Mouse (Mus musculus): ENCODE results near the gene Vmn1r196.
"Not testable (repeated sequence)": the region's sequence is repeated elsewhere in the genome, so short reads cannot be mapped to it uniquely, and the experiment has no call there.

The Vmn1r196 gene

DNA sequence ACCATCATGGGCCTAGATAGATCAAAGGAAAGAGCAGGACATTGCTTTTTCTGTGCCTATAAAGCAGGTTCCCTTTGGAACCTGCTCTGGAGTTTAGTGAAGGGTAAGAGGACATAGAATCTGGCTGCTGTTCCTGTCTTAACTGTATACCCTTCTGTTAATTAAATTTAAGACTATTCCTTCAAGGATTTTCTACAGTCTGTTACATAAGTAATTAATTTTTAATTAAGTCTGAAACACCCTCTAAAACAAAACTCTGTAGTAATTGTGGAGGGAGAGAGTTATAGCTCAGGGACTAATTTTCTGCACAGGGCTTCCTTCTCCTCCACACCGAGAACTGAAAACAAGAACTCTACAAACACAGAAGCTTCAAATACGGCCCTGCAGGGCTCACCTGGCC, at the start of gene Vmn1r196:
TSS of gene Vmn1r196 (plus strand) at position 301 of the 400 bp plus-strand sequence.
- no peak for DNase-seq (ENCODE audit: low read depth)

DNA sequence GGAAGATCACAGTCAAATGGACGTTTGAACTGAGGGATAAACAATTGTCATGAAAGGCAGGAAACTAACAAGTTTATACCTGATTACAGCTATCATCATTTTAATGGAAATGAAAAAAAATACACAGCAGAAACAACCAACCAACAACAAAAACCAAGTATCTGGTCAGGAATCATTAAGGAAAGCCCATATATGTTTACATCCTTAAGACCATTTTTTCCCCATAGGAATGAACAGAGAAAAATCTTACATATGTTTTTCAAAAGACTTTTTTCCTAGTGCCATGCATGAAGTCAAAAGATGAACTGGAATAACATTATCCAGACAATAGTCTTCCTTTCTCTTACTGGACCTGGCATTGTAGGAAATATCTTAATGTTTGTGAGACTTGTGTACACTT, 45.8 kb upstream of the Vmn1r196 start, which contains the start of gene Vmn1r194:
TSS of gene Vmn1r194 (plus strand) at position 301 of the 400 bp plus-strand sequence.
- DNase-seq (ENCODE audit: low read depth) = no peak

DNA sequence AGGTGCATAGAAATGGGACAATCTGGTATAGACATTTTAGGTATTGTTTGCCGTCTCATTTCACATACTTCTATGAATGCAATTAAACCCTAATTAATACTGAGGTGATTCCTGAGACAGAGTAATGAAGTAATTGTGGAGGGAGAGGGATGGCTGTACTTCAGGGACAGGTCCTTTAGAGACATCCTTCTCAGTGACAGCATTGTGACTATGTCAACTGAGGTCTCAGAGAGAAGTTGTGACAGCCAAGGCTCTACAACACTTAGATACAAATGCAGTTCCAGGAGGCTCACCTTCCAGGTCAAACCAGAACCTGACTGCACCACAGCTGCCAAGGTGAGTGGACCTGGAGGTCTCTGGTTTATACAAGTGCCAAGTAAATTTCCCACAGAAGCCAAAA, 19.5 kb upstream of the Vmn1r196 start, which contains the start of gene Vmn1r195:
TSS of gene Vmn1r195 (plus strand) at position 301 of the 400 bp plus-strand sequence.
- DNase-seq (ENCODE audit: low read depth) = not testable (repeated sequence)

DNA sequence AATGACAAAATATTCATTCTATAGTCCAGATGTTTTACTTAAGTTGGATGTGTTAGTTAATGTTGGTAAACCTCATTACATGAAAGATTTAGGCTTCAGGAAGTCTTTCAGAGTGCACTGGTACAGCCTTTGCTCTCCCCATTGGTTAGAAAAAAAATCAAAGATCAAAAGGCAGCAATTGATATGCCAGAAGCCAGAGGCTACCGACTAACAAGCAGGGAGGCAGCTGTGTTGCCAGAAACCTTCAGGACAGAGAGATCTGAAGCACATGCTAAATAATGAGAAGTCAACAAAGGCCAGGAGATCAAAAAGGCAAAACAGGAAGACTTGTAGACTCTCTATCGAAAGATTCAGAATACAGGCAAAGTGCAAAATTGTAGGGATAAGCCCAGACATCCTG, 18.0 kb upstream of the Vmn1r196 start:
- DNase-seq (ENCODE audit: low read depth) = no peak

DNA sequence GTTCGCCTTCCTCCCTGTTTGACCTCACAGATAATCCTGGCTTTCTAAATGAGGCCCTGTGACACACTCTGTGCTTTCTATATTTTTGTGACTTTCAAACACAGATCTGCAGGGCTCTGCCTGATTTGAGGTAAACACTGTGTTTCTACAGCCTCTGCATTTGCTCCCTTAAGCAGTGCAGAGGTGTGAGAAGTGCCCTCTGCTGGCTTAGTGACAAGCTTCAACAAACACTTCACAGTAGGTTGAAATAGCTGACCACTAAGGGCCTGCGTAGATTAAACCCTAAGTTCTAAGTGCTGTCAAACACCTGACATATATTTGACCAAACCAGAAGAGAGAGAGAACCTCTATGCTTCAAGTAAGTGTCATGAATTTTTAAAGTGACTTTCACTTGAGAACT, 5.1 kb upstream of the Vmn1r196 start:
- no peak for DNase-seq (ENCODE audit: low read depth)

DNA sequence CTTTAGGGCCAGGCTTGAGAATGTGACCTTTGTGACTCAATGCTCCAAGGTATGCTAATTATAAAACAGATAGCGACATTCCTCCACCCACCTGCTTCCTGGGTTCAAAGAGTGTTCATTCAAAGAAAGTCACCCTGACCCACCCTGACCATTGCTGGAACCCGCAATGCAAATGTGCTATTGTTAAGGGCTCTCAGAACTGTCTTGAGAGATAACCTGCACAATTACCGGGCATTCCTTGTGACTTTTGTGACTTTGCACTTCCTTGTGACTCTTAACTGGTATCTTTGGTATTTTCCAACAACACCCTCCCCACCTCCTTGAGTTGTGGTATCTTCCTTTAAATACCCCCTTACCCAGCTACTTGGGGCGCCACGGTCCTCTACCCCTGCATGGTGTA, 18.4 kb downstream of the Vmn1r196 start:
- DNase-seq (ENCODE audit: low read depth) = not testable (repeated sequence)

DNA sequence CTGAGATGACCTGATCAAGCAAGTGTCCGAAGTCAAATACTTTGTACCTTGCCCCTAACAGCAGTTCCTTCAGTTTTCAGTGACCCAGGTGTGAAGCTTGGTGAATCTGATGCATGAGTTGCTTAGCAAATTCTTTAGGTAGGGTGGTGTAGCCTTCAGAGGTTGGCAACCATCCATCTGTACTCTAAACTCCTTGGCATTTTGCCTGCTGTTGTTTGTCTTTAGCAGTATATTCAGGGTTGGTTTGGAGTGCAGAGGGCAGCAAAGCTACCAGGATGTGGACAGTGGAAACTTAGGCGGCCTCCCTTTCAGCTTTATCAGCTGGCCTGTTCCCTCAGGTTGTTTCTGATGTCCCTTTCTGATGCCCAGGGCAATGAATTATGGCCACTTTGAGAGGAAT, 25.6 kb downstream of the Vmn1r196 start:
- DNase-seq (ENCODE audit: low read depth) = no peak

DNA sequence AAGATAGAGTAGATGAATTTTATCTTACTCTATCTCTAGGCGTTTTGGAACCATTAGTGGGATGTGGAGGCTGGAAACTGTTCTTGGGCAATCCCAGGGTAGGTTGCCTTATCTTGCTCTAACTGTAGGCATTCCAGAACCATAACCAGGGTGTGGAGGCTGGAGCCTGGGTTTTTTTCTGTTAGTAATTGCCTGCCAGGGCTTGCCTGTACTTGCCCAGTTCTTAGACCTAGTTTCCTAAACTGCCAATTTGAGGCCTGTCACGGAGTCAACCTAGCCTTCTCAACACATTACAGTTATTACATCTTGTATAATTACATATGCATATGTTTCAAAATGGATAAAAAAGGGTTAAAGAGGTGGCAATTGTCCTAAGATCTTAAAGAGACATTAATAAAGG, 27.6 kb downstream of the Vmn1r196 start:
- DNase-seq (ENCODE audit: low read depth) = no peak

DNA sequence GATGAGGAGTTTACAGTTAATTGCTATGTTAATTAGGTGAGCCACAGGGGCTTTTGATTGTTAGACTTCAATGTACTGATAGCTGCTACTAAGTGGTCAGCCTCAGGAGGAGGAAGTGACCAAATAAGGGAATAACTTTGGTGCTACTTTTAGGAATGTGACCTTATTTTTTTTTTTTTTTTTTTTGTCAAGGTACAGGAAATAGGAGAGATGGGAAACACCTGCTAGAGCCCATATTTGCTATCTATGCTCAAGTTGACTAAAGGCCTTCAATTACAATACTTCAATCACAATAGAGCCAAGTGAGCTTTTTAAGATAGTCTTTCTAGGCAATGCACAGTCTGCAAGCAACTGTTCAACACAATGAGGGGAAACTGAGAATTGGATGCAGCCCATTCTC, 30.4 kb downstream of the Vmn1r196 start:
- no peak for DNase-seq (ENCODE audit: low read depth)

DNA sequence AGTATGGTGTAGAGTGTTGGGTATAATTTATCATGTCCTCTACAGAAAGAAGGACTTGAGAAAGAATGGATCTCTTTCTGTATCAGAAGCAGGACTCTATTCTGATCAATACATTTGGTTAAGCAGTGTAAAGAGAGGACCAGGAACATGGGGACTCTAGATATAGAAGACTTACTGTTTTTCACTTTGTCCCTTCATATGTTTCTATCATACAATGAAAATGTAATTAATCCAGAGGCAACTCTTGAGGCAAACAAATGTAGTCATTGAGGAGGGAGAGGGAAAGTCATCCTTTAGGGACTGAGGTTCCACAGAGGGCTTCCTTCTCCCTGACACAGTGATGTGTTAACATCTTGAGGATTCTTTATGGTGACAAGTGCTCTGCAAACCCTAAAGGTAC, 34.6 kb downstream of the Vmn1r196 start, which contains the start of gene Vmn1r197:
TSS of gene Vmn1r197 (plus strand) at position 301 of the 400 bp plus-strand sequence.
- DNase-seq (ENCODE audit: low read depth) = no peak

DNA sequence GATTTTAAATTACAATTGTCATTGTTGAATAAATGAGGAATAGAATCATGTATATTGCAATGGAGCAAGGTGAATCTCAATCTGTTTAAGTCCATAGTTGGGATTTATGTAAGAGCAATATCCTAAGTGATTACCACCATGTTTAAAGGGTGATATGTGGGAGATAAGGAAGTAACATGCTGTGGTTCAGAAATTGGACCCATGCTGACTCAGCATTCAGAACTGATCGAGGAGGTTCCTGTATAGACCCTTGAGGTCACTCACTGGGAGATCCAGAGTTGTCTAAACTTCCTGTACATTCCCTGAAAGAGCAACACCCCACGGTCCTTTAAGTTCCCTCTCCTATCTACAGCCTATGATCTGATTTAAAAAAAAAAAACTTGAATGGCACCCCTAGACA, 43.5 kb downstream of the Vmn1r196 start:
- DNase-seq (ENCODE audit: low read depth) = no peak

DNA sequence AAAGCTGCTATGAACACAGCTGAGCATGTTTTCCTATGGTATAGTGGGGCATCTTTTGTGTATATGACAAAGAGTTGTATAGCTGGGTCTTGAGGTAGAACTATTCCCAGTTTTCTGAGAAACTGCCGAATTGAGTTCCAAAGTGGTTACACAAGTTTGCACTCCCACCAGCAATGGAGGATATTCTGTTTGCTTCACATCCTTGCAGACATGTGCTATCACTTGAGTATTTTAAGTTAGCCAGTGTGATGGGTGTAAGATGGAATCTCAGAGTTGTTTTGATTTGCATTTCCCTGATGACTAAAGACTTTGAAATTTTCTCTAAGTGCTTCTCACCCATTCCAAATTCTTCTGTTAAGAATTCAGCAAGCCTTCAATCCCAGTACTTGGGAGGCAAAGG, 45.8 kb downstream of the Vmn1r196 start:
- no peak for DNase-seq (ENCODE audit: low read depth)

Measured in c-Kit-positive CD71-positive TER-119-negative erythroid progenitor cells, embryonic 14.5 days (primary cell).